Mouse (Mus musculus): ENCODE data around the gene Catspere2. TPM values are rescaled to one million over a fixed set of nuclear protein-coding genes. Genes with fewer than 3 reads are reported as not detected.
"Not testable (repeated sequence)": the region's sequence is repeated elsewhere in the genome, so short reads cannot be mapped to it uniquely, and the experiment has no call there.

The Catspere2 gene
- total and polyA plus RNA-seq, 2 experiments from 2014 or later, result 0.42 to 0.45 TPM

DNA sequence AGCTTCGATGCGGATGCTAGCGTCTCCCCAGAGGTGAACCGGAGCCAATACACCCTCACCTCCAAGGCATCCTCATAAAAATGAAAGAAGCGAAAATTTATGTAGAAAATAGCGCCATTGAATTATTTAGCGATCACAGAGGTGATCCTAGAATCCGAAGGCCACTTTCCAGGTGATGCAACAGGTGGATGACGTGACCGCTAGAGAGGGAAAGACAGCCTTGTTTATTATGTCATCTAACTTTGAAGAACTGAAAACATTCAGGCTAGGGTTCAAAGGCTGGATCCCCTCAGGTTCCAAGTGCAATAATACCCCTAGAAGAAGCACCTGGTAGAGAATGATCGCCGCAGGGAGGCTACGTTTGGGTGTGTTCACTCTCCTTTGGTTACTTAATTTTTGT is 205.2 kb downstream of the Catspere2 start:
- DNase-seq (ENCODE audit: low spot score) (peak; percentile 4), ATAC-seq (no peak)
- Histone ChIP-seq H3K4me3 (ENCODE audit: low read length) (peak overlapping the region; percentile 42), H3K9ac (replicated peaks; ENCODE audit: low read length) (0 out of 2 replicates have a peak overlapping the region, but pooled peaks have one; percentile 25), H3K36me3 (ENCODE audit: insufficient read depth, low read length) (no peaks in the 10 kb centered on the region), H3K9me3 (ENCODE audit: low read length) (no peaks in the 10 kb centered on the region), H3K4me2 (ENCODE audit: low read depth, low read length) (peak overlapping the region; percentile 69), H3K4me1 (ENCODE audit: insufficient read depth, low read length) (peaks cover 6% of the 10 kb centered on the region; the same call in 1 of the 2 replicates), H3K27ac (no peak overlapping the region), H3K27me3 (ENCODE audit: insufficient read depth, low read length) (no peaks in the 10 kb centered on the region)
- 10% methylated on average over 13 of the region's 13 CpGs for WGBS
- TF ChIP-seq CTCF (IDR thresholded peaks at IDR 0.05; ENCODE audit: low read depth), result no peak

DNA sequence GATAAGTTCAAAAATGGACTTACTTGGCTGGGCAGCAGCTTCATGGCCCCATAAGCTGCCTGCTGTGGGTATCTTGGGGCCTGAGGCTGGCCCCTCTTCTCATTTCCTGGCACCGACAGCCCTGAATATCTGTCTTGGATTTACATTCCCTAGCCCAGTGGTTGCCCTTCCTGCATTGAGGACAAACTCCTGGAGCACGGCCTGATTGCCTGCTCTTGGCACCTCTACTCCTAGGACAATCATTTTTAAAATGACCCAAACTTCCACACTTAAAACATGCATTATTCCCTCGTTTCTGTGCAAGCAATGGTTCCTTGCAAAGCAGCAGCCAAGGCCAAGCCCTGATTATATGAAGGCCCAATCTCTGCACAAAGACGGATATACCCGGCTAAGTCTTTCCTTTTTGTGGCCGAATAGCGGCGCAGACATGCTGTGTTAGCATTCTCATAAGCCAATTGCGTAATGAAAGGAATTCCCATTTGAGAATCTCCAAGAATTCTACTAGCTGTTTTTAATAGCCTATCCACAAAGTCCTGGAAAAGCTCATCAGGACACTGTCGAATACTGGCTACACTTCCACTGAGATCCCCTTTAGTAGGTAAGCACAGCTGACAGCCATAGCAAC is 222.6 kb downstream of the Catspere2 start:
- ATAC-seq (no peak), DNase-seq (ENCODE audit: low spot score) (no peak)
- no peaks in the 10 kb centered on the region for H3K36me3 ChIP-seq (ENCODE audit: insufficient read depth, low read length)
- no peak overlapping the region for H3K4me2 ChIP-seq (ENCODE audit: low read depth, low read length)
- H3K4me3 ChIP-seq (ENCODE audit: low read length), result no peak overlapping the region
- no peak overlapping the region for H3K9ac ChIP-seq (replicated peaks; ENCODE audit: low read length)
- no peak overlapping the region for H3K27ac ChIP-seq
- no peaks in the 10 kb centered on the region for H3K9me3 ChIP-seq (ENCODE audit: low read length)
- WGBS, result 83% methylated on average over 10 of the region's 10 CpGs
- no peaks in the 10 kb centered on the region for H3K27me3 ChIP-seq (ENCODE audit: insufficient read depth, low read length)
- TF ChIP-seq CTCF (IDR thresholded peaks at IDR 0.05; ENCODE audit: low read depth), result no peak
- no peaks in the 10 kb centered on the region for H3K4me1 ChIP-seq (ENCODE audit: insufficient read depth, low read length)

DNA sequence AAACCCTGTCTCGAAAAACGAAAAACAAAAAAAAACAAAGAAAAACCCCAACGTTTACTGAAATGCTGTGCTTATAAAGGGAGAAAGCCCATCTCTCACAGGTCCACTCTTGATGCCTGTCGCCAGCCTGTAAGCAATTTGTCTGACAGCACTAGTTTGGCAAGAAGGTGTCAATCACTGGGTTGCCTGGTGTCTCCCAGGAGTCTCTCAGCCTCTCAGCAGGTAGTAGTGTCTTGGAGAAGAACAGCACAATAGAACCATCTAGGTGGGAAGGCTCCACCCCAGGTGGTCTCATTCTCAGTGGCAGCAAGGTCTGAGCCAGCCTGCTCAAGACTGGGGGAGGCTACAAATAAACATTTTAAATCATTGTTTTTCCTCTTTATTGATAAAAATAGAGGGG is 224.6 kb downstream of the Catspere2 start:
- not testable (repeated sequence) for ATAC-seq; DNase-seq (ENCODE audit: low spot score); H3K36me3 ChIP-seq (ENCODE audit: insufficient read depth, low read length); H3K9ac ChIP-seq (replicated peaks; ENCODE audit: low read length); H3K27ac ChIP-seq; H3K4me1 ChIP-seq (ENCODE audit: insufficient read depth, low read length); H3K9me3 ChIP-seq (ENCODE audit: low read length); H3K4me3 ChIP-seq (ENCODE audit: low read length); H3K4me2 ChIP-seq (ENCODE audit: low read depth, low read length); H3K27me3 ChIP-seq (ENCODE audit: insufficient read depth, low read length)
- WGBS, result 76% methylated on average over 4 of the region's 4 CpGs

DNA sequence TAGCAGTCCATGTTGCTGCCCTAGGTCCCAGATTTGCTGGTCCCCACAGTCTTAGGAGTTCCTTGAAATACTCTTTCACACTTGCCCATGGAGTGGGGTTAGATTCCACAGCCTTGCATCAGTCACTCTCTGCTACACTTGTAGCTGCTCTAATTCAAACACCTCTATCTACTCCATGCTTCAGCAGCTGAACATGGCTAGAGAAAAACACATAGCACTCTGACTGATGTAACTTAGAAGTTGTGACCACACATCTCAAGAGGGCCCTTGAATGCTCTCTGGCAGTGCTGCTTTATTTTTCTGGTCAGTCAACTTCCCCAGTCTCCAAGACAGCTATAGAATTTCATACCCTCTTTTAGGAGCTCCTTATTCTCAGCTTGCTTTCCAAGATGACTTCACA is 226.7 kb downstream of the Catspere2 start:
- Histone ChIP-seq H3K4me1 (ENCODE audit: insufficient read depth, low read length) (no peaks in the 10 kb centered on the region), H3K9ac (replicated peaks; ENCODE audit: low read length) (no peak overlapping the region), H3K4me3 (ENCODE audit: low read length) (no peak overlapping the region), H3K27ac (no peak overlapping the region), H3K9me3 (ENCODE audit: low read length) (no peaks in the 10 kb centered on the region), H3K27me3 (ENCODE audit: insufficient read depth, low read length) (no peaks in the 10 kb centered on the region), H3K4me2 (ENCODE audit: low read depth, low read length) (no peak overlapping the region), H3K36me3 (ENCODE audit: insufficient read depth, low read length) (no peaks in the 10 kb centered on the region)
- no peak for ATAC-seq
- TF ChIP-seq CTCF (IDR thresholded peaks at IDR 0.05; ENCODE audit: low read depth), result no peak
- DNase-seq (ENCODE audit: low spot score), result no peak

DNA sequence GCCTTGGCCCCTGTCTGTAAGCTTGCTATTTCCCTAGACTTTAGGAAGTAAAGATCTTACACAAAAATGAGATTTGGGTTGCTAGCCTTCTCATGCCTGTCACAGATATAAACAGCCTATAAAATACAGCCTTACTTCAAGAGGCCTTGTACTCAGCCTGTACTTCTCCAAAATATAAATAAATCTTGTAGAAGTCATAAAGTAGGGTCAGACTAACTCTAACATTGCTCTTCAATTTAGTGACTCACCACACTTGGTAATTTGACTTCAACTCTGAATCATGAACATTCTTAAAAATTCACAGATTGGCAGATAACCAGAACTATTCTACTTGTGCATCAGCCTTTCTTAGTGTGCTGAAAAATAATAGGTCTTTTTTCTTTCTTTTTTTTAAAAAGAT is 233.9 kb downstream of the Catspere2 start:
- no peaks in the 10 kb centered on the region for H3K36me3 ChIP-seq (ENCODE audit: insufficient read depth, low read length)
- no peak for TF ChIP-seq CTCF (IDR thresholded peaks at IDR 0.05; ENCODE audit: low read depth)
- H3K27ac ChIP-seq, result no peak overlapping the region
- ATAC-seq (no peak), DNase-seq (ENCODE audit: low spot score) (no peak)
- H3K4me2 ChIP-seq (ENCODE audit: low read depth, low read length), result no peak overlapping the region
- no peaks in the 10 kb centered on the region for H3K9me3 ChIP-seq (ENCODE audit: low read length)
- no peak overlapping the region for H3K9ac ChIP-seq (replicated peaks; ENCODE audit: low read length)
- no peaks in the 10 kb centered on the region for H3K27me3 ChIP-seq (ENCODE audit: insufficient read depth, low read length)
- no peaks in the 10 kb centered on the region for H3K4me1 ChIP-seq (ENCODE audit: insufficient read depth, low read length)
- H3K4me3 ChIP-seq (ENCODE audit: low read length), result no peak overlapping the region

DNA sequence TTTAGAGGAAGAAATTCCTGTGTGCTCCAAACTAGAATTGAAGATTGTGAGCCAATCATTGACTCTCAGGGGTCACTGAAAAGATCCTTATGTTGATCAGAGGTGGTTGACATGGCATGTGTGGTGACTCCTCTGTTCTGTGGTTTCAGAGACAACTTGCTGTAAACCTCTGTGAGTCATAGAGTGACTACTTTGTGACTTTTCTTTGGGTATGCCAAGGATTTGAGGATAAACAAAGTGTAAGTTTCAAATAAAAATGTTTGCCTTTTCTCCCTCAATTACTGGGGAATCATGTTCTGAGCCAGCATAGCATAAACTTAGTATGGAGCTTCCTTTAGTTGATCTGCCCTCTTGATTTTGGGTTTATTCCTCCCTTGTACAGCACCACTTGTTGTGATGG is 235.1 kb downstream of the Catspere2 start:
- H3K4me2 ChIP-seq (ENCODE audit: low read depth, low read length), result no peak overlapping the region
- no peak for ATAC-seq
- H3K27me3 ChIP-seq (ENCODE audit: insufficient read depth, low read length), result no peaks in the 10 kb centered on the region
- H3K4me3 ChIP-seq (ENCODE audit: low read length), result no peak overlapping the region
- no peak for TF ChIP-seq CTCF (IDR thresholded peaks at IDR 0.05; ENCODE audit: low read depth)
- no peaks in the 10 kb centered on the region for H3K36me3 ChIP-seq (ENCODE audit: insufficient read depth, low read length)
- H3K9ac ChIP-seq (replicated peaks; ENCODE audit: low read length), result no peak overlapping the region
- H3K4me1 ChIP-seq (ENCODE audit: insufficient read depth, low read length), result no peaks in the 10 kb centered on the region
- no peak for DNase-seq (ENCODE audit: low spot score)
- no peak overlapping the region for H3K27ac ChIP-seq
- H3K9me3 ChIP-seq (ENCODE audit: low read length), result no peaks in the 10 kb centered on the region

DNA sequence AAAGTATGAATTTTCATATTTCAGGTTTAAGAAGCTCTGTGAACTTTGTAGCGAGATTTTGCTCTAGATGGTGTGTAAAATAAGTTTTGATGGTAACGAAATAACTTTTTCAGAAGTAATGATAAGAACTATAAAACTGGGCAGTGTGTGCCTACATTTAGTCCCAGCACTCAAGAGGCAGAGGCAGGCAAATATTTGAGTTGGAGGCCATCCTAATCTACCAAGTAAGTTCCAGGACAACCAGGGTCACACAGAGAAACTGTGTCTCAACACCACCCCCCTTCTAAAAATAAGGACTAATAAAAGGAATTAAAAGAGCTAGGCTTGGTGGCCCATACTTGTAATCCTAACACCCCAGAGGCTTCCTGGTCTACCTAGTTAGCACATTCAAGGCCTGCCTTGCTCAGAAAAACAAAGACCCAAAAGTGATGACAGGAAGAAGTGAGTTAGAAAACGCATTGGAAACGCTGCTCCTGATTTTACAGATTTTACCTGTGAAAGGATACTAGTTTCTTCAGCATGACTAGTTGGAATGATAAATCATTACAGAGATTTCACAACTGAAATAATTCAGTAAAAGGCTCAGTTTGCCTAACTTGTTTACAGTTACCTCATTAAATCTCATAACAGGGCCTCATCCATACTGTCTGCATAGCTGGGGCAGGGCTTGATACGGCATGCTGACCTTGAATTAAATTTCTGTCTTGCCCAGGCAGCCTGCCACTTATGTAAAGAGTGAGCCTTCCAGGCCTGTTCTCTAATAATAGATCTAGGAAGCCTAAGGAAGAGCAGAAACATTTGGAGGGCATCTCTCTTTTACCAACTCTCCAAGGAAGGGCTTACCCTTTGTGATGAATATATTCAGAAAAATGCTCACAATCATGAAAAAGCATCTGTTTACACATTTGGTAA is 236.2 kb downstream of the Catspere2 start:
- Histone ChIP-seq H3K27me3 (ENCODE audit: insufficient read depth, low read length) (no peaks in the 10 kb centered on the region), H3K9ac (replicated peaks; ENCODE audit: low read length) (no peak overlapping the region), H3K27ac (no peak overlapping the region), H3K36me3 (ENCODE audit: insufficient read depth, low read length) (no peaks in the 10 kb centered on the region), H3K4me1 (ENCODE audit: insufficient read depth, low read length) (no peaks in the 10 kb centered on the region), H3K4me2 (ENCODE audit: low read depth, low read length) (no peak overlapping the region), H3K9me3 (ENCODE audit: low read length) (no peaks in the 10 kb centered on the region), H3K4me3 (ENCODE audit: low read length) (no peak overlapping the region)
- DNase-seq (ENCODE audit: low spot score), result no peak
- ATAC-seq, result no peak
- WGBS, result 80% methylated on average over 5 of the region's 5 CpGs
- no peak for TF ChIP-seq CTCF (IDR thresholded peaks at IDR 0.05; ENCODE audit: low read depth)

Other genes with a start within 250 kb of the Catspere2 start
- 51.3 and 64.0 TPM in 2 replicates for gene Adss, start 186.9 kb upstream of the Catspere2 start, total RNA-seq (2014; rRNA removed)
- gene Adss, start 186.9 kb upstream of the Catspere2 start, polyA plus RNA-seq (2015; fragmentation: Nextera tagmentation; extraction: Ambion mirVana), result 52.1 and 55.3 TPM in 2 replicates
- 22.1 and 29.5 TPM in 2 replicates for gene Desi2, start 204.0 kb downstream of the Catspere2 start, total RNA-seq (2014; rRNA removed)
- gene Desi2, start 204.0 kb downstream of the Catspere2 start, polyA plus RNA-seq (2015; fragmentation: Nextera tagmentation; extraction: Ambion mirVana), result 25.8 and 30.0 TPM in 2 replicates